Mouse (Mus musculus) lung, adult 18-20 months (tissue): ENCODE measurements around the gene Olfr1257.
"Not testable (repeated sequence)": the region's sequence is repeated elsewhere in the genome, so short reads cannot be mapped to it uniquely, and the experiment has no call there.

Experiments used
- DNase-seq, 2 experiments: peaks; one replicate each; pipeline ENCODE4 v3.0.0; 2022; ENCODE audit warnings: mixed read lengths in 2 of 2

The Olfr1257 gene

DNA sequence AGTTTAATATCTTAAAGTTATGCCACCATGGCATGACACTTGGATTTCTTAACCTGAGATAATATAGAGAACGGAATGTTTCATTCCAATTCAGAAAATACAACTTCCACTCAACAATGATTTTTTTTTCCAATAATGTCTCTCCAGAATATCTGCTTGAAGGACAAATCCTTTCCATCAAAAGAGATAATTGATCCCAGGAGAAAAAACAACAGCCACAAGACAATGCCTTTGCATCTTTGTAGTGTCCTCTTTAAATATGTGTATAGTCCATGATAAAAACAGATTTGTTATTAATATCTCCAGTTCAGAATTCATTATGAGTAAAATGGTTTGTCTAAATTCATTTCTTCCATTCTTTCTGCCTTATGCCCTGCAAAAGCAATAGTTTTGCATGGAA lies at the start of gene Olfr1257:
TSS of gene Olfr1257 (plus strand) at position 301 of the 400 bp plus-strand sequence.
- DNase-seq: no peak

DNA sequence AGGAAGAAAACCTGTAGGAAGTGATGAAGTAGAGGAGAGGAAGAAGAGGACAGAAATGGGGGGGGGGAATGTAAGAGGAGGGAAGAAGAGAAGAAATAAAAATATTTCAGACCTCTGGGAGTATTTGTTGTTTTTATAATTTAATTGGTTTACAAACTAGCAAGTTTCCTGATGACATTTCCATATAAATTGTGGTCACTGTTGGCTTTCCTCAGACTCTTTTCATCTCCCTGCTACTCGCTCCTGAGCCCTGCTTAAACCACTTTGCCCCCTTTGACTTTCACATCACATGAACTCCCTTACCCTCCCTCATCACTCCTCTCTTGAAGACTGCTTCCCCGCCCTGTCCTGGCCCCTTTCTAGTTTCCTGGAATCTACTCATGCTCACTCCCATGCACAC lies 36.8 kb upstream of the Olfr1257 start, which contains the start of gene Olfr1256:
TSS of gene Olfr1256 (minus strand) at position 101 of the 400 bp plus-strand sequence.
- no peak for DNase-seq

DNA sequence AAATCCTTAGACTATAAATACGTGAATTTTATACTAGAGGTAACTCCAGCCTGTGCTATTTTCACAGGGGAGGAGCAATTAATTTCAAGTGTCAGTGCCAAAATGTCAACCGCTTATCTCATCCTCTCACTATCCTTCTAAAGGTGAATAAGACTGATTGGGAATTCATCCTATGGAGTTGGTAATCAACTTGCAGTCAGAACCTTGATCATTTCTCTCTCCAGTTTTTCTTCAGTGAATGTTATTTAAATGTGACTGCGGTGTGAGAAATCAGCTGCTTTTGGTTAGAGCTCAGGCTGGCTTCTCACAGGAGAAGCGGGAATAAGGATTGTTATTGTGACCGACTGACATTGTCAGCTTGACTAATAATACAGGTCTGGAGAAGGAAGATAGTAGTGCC lies 30.1 kb upstream of the Olfr1257 start, which contains the start of gene Olfr48:
TSS of gene Olfr48 (minus strand) at position 101 of the 400 bp plus-strand sequence.
- no peak for DNase-seq

DNA sequence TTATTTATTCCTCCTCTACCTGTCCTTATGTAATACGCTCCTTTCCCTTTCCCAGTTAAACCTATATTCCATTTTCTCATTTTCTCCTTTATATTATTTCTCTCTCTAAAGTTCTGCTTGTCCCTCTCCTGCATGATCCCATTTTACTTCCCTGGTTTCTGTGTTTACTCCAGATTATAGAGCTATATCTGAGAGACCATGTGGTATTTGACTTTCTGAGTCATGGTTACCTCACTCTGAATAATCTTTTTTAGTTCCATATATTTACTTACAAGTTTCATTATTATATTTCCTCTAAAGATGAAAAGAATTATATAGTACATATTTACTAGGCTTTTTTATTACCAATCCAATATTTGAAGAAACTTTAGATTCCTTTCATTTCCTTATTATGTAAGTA lies 29.0 kb upstream of the Olfr1257 start:
- DNase-seq: no peak

DNA sequence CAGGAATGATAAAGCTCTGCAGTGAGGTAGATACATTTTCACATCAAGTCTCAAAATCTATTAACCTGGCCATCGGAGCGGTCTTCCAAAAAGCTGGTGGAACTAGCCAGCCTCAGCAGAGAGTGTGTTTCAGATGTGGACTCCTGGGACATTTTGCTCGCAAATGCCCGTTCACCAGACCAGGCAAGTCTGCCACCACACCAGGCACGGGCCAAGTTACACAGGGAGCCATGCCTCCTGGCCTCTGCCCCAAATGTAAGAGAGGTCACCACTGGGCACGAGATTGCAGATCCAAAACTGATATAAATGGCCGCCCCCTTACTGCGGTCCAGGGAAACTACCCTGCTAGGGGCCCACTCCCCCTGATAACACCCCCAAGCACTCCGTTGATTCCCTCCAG lies 34.4 kb downstream of the Olfr1257 start:
- not testable (repeated sequence) for DNase-seq

DNA sequence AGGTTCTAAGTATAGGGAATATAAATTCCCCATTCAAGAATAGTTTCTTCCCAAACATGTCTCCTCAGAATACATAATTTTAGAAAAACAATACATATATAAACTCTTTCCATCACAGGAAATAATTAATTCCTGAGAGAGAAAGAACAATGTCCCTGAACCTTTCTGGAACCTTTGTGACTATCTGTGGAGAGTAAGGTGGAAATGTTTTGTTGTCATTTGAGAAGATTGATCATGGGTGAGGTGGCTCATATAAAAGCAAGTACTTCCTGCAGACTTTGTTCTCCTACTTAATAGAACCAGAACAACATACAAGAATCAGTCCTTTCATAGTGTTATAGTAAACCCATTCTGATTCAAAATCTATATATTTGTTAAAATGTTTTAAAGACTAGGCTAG lies 48.8 kb downstream of the Olfr1257 start, which contains the start of gene Olfr1258:
TSS of gene Olfr1258 (plus strand) at position 301 of the 400 bp plus-strand sequence.
- DNase-seq: no peak
